Mouse (Mus musculus): Measurements from ENCODE around the gene Gm11541.

Gm11541 gene

DNA sequence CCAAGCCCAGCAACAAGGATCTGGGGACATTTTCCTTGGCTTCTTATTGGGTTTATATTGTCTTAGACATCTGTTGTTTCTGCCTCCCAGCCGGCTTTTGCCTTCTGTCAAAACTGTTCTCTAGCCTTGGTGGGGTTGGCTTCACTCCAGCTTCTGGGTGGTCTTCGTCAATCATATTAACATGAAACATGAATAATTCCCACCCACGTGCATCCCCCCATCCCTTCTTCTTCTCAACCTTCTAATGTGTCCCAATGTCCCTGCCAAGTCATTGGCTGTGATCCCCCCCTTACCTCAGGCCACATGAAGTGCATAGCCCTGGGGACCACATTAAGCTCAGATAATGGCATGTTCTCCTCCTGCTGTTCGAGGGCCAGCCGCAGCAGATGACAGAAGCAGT lies at the start of gene Gm11541:
Gm11541 (minus strand) TSS at position 28 of the 400 bp plus-strand sequence.
- no peak for DNase-seq (ENCODE audit: low read depth, low spot score)

- peak; percentile 39 for DNase-seq (ENCODE audit: low read depth, low spot score)
These were observed 48.8 kb upstream of the Gm11541 start for GRCm38 (mm10) chr11:94752946-94753713.

DNA sequence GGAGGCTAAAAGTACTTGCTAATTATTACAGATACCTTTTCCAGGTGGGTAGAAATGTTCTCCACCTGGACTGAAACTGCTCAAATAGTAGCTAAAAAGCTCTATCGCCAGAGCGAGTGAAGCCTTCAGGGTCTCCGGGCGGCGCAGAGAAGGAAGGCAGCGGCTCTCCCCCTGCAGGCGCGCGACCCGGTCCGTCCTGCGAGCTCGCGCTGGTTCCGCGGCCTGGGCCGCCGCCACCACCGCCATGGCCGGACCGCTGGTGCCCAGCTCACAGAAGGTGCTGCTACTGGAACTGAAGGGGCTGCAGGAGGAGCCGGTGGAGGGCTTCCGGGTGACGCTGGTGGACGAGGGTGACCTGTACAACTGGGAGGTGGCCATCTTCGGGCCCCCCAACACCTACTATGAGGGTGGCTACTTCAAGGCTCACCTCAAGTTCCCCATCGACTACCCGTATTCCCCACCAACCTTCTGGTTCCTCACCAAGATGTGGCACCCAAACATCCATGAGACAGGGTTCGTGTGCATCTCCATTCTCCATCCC lies 37.5 kb upstream of the Gm11541 start, which contains the start of gene Cdc34b:
Cdc34b (plus strand) TSS at position 51 of the 541 bp plus-strand sequence.
- DNase-seq (ENCODE audit: low read depth, low spot score) = no peak

GRCm38 (mm10) chr11:94735746-94736145 lies 31.4 kb upstream of the Gm11541 start:
- DNase-seq (ENCODE audit: low read depth, low spot score) = no peak

DNA sequence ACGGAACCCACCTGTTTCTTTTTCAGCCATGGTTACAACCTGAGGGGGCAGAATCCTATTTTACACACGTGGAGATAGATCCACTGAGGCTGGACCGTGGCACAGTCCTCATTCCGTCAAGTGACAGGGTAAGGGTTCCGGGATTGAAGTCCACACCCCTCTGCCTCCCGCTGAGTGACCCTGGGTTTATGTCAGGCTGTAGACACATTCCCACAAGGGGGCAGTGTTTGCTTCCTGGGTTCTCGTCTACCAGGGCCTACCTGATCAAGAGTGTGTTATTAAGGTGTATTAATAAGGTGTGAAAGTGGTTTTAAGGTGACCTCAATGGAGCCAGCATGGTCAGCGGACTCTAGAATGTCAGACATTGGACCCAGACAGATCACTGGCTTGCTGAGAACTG lies 28.5 kb upstream of the Gm11541 start:
- DNase-seq (ENCODE audit: low read depth, low spot score) = peak; percentile 75

DNA sequence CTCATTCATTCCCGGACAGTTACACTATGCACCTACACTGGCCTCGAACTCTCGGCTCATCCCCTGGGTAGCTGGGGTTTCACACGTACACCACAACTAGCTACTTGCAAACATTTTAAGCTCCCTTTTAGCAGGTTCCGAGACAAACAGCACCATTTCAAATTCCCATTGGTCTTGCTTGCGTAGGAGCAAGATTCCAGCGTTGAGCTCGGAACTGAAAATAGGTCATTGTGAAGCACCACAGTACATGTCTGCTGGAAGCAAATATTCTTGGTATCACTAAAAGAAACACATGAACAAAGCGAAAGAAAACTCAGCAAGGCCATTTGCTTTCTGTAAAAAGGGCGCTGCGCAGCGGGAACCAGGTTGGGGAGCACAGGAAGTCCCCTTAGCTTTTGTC lies 26.9 kb upstream of the Gm11541 start:
- DNase-seq (ENCODE audit: low read depth, low spot score) = no peak

DNA sequence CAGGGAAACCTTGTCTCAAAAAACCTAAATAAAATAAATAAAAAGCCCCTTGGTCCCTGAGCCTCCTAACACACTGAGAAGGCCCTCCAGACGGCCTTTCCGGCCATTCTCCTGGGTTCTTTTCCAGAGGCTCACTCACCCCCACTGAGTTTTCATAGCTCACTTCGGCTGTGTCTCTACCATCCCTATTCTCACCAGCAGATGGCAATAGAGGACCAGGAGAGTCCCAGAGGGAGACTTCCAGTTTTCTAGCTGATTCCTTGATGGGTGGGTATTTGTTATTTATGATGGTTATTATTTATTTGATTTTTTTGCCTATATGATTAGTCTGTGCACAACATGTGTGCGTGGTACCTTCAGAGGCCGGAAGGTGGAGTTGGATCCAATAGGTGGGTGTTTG lies 26.0 kb upstream of the Gm11541 start:
- peak; percentile 57 for DNase-seq (ENCODE audit: low read depth, low spot score)

GRCm38 (mm10) chr11:94729565-94729964 lies 25.3 kb upstream of the Gm11541 start:
- peak; percentile 42 for DNase-seq (ENCODE audit: low read depth, low spot score)

GRCm38 (mm10) chr11:94728545-94728944 lies 24.2 kb upstream of the Gm11541 start:
- no peak for DNase-seq (ENCODE audit: low read depth, low spot score)

DNA sequence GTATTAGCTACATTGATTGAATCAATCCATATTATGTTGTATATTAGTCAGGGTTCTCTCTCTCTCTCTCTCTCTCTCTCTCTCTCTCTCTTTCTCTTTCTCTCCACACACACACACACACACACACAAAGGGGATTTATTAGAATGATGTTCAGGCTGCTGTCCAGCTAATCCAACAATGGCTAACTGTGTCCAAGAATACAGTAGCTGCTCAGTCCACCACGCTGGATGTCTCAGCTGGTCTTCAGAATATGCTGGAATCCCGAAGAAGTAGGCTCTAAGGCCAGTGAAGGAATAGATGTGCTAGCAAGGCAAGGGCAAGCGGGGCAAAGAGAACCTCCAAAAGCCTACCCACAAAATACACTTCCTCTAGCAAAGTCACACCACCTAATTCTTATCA lies 23.0 kb upstream of the Gm11541 start:
- no peak for DNase-seq (ENCODE audit: low read depth, low spot score)

DNA sequence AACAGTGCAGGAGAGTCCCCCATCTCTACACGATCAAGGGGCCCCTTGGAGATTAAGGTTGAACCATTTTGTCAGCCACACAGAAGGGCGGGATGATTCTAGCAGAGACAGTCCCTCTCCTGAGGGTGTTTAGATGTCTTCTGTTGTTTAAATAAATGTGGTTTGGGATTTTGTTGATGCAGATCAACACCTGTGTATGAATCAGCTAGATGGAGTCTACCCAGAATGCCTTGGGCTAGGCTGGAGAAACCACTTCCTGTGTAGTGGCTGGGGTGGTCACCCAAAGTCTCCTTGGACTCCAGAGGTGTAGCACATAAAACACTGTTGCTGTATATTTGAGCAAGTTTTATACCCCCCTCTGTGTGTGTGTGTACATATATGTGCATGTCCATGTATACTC lies 14.9 kb upstream of the Gm11541 start:
- no peak for DNase-seq (ENCODE audit: low read depth, low spot score)

DNA sequence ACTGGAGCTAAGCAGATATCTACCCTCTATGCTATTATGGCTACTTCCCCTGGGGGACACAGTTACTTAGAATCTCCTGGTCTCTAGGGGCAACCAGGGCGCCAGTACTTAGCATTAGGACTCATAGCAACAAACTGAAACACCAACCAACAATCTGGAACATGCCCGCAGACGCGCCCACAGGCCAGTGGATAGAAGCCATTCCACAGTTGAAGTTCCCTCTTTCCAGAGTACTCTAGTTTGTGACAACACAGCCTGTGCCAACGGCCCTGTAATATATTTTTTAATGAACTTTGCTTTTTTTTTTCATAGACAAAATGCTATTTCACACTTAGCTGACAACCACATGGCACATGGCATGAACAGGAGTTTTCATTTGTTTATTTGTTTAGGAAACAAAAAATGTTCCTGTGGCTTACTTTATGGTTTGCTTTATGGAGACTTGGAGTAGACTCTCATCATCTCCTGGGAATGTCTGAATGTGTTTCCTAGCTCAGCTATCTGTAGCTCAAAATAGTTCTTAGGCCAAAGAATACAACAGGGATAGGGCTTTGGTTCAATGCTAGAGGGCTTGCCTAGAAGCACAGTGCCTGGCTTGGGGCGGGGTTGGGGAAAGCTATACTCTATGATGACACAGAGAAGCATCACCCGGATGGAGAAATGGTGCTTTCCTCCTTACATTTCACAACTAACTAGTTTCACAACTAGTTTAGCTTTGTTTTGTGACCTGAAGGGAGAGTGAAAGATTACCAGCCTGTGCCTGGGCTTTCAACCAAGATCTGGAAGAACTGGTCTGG lies 14.0 kb upstream of the Gm11541 start:
- no peak for DNase-seq (ENCODE audit: low read depth, low spot score)

DNA sequence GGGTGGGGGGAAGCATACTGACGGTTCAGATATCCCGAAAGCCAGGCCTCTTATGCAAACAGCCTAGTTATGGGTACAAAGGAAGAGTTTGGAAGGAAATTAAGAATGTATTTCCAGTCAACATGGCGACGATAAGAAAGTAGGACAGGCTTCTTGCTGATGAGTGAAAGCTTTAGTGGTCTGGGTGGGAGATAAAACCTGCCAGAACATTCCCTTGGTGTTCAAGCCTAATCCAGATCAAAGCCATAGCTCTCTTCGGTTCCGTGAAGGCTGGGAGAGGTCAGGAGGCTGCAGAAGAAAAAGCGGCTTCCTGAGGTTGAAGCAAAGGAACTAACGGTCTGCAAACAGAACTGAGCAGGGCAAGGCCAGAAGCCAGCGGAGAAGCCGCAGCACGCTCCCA lies 12.9 kb upstream of the Gm11541 start:
- DNase-seq (ENCODE audit: low read depth, low spot score) = no peak

- DNase-seq (ENCODE audit: low read depth, low spot score) = peak; percentile 58
These were observed 12.5 kb upstream of the Gm11541 start for GRCm38 (mm10) chr11:94716754-94717153.

DNA sequence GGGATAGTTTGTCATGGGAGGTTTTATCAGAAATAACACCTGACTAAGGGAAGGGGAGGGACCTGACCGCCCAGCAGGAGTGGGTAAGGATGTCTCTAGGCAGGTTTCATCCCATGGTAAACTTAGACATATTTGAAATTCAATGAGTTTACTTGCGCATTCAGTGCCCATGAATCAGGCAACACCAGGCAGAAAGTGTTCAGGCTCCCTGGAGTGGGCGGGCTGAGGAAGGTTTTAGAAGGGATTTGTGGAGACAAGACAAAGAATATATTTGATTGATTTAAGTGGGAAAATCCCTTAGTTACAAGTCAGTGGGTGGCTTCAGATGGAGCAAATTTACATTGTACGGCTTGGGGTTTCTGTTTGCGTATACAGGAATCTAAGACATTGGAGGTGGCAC lies 11.3 kb upstream of the Gm11541 start:
- DNase-seq (ENCODE audit: low read depth, low spot score) = no peak

GRCm38 (mm10) chr11:94713246-94713860 lies 9.1 kb upstream of the Gm11541 start:
- DNase-seq (ENCODE audit: low read depth, low spot score) = no peak

- no peak for DNase-seq (ENCODE audit: low read depth, low spot score)
These were observed 279 bp downstream of the Gm11541 start for GRCm38 (mm10) chr11:94704020-94704419.

DNA sequence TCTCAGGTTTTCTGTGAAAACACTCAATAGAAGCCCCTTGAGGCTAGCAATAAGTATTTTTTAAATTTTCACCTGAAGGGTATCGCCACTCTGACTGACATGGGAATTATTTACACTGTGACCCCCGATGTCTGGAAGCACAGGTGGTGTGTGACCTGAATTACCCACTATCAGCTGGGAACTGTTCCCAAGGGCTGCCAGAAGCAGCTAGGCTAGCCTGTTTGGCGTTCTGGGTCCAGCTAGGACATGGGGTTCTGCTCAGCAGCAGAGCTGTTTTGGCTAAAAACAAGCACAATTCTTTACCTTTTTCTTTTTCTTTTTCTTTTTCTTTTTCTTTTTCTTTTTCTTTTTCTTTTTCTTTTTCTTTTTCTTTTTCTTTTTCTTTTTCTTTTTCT lies 2.1 kb downstream of the Gm11541 start:
- no peak for DNase-seq (ENCODE audit: low read depth, low spot score)

GRCm38 (mm10) chr11:94701401-94702215 lies 2.7 kb downstream of the Gm11541 start:
- no peak for DNase-seq (ENCODE audit: low read depth, low spot score)

DNA sequence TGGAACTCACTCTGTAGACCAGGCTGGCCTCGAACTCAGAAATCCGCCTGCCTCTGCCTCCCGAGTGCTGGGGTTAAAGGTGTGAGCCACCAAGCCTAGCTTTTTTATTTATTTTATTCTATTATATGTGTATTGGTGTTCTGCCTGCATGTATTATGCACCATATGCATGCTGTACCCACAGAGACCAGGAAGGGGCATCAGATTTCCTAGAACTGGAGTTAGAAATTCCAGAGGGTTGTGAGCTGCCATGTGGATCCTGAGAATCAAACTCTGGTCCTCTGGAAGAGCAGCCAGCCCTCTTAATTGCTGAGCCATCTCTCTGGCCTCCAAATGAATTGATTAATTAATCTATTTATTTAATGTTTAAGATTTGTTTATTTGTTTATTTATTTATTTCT lies 4.9 kb downstream of the Gm11541 start:
- no peak for DNase-seq (ENCODE audit: low read depth, low spot score)
